Mouse (Mus musculus) hindbrain, embryonic 14.5 days (tissue): ENCODE measurements around the gene Ryr3. TPM values are rescaled to one million over a fixed set of nuclear protein-coding genes. Genes with fewer than 3 reads are reported as not detected.

Experiments
- ATAC-seq: fragments of 200-750 bp; cut with Nextera tagmentation; 2 replicates; pipeline ENCODE4 v1.8.0; 2017; ENCODE audit warnings: moderate number of reproducible peaks, mild to moderate bottlenecking, moderate TSS enrichment, moderate library complexity; ENCODE audit not compliant: low FRiP score
- DNase-seq: peaks from one replicate; pipeline ENCODE4 v3.0.0-alpha.2; 2015; ENCODE audit warnings: low spot score
- H3K27ac ChIP-seq: fragments of 300-500 bp; sonication (generic); 2 replicates; pipeline ENCODE4 v1.5.1; 2014; ENCODE audit warnings: mild to moderate bottlenecking, moderate library complexity
- H3K27me3 ChIP-seq: fragments of 300-500 bp; sonication (generic); 2 replicates; pipeline ENCODE4 v1.6.1; 2014; ENCODE audit warnings: mild to moderate bottlenecking, low read length, mixed read lengths; ENCODE audit not compliant: control insufficient read depth, insufficient read depth
- H3K36me3 ChIP-seq: fragments of 300-500 bp; sonication (generic); replicated peaks from 2 replicates; pipeline ENCODE4 v1.6.1; 2014; ENCODE audit not compliant: control insufficient read depth, insufficient read depth
- H3K4me1 ChIP-seq: fragments of 300-500 bp; sonication (generic); replicated peaks from 2 replicates; pipeline ENCODE4 v1.6.1; 2014; ENCODE audit warnings: antibody characterized with exemption, low read length, mixed read lengths; ENCODE audit not compliant: control insufficient read depth, insufficient read depth
- H3K4me2 ChIP-seq: fragments of 300-500 bp; sonication (generic); replicated peaks from 2 replicates; pipeline ENCODE4 v1.6.1; 2014; ENCODE audit warnings: mild to moderate bottlenecking, moderate library complexity
- H3K4me3 ChIP-seq: fragments of 300-500 bp; sonication (generic); replicated peaks from 2 replicates; pipeline ENCODE4 v1.5.1; 2014; ENCODE audit warnings: mild to moderate bottlenecking, low read length
- H3K9ac ChIP-seq: fragments of 300-500 bp; sonication (generic); 2 replicates; pipeline ENCODE4 v1.6.1; 2014
- H3K9me3 ChIP-seq: fragments of 300-500 bp; sonication (generic); 2 replicates; pipeline ENCODE4 v1.6.1; 2016; ENCODE audit warnings: low read length; ENCODE audit not compliant: control insufficient read depth
- WGBS: fragments of 180-500 bp; shearing (Covaris S2); extraction: QIAGEN DNeasy Blood & Tissue Kit; methylation state at CpG from one replicate; pipeline ENCODE4 v1.1.7; 2014; 5-methylcytosine and 5-hydroxymethylcytosine counted together
- polyA plus RNA-seq: library from polyadenylated mRNA; unstranded; fragments of >200 nt; fragmentation: Nextera tagmentation; extraction: Ambion mirVana; gene quantifications from 2 replicates; pipeline ENCODE4 v1.2.1, GENCODE M21; 2014

The Ryr3 gene
- polyA plus RNA-seq, 1 experiment from 2014 or later: 6.6 TPM

- DNase-seq (no peak), ATAC-seq (no peak)
- H3K4me1 ChIP-seq: no peaks in the 10 kb centered on the region
- 89% methylated on average over 4 of the region's 4 CpGs for WGBS
- no peak overlapping the region for H3K4me3 ChIP-seq
- H3K27ac ChIP-seq: no peak overlapping the region
- H3K9me3 ChIP-seq: no peaks in the 10 kb centered on the region
- no peaks in the 10 kb centered on the region for H3K27me3 ChIP-seq
- no peak overlapping the region for H3K4me2 ChIP-seq
- no peaks in the 10 kb centered on the region for H3K36me3 ChIP-seq
- H3K9ac ChIP-seq: no peak overlapping the region
These were observed 502.2 kb downstream of the Ryr3 start for GRCm38 (mm10) chr2:112714648-112715047.

- Histone ChIP-seq H3K4me3 (no peak overlapping the region), H3K9ac (no peak overlapping the region), H3K4me2 (no peak overlapping the region), H3K4me1 (no peaks in the 10 kb centered on the region), H3K27ac (no peak overlapping the region), H3K36me3 (no peaks in the 10 kb centered on the region), H3K27me3 (no peaks in the 10 kb centered on the region), H3K9me3 (no peaks in the 10 kb centered on the region)
- no peak for ATAC-seq
- 84% methylated on average over 5 of the region's 5 CpGs for WGBS
- DNase-seq: no peak
These were observed 535.1 kb downstream of the Ryr3 start for GRCm38 (mm10) chr2:112681817-112682216.

GRCm38 (mm10) chr2:112677246-112677645 lies 539.6 kb downstream of the Ryr3 start:
- DNase-seq (no peak), ATAC-seq (no peak)
- Histone ChIP-seq H3K9me3 (no peaks in the 10 kb centered on the region), H3K4me1 (no peaks in the 10 kb centered on the region), H3K4me3 (no peak overlapping the region), H3K36me3 (no peaks in the 10 kb centered on the region), H3K4me2 (no peak overlapping the region), H3K27ac (no peak overlapping the region), H3K27me3 (no peaks in the 10 kb centered on the region), H3K9ac (no peak overlapping the region)
- WGBS: 68% methylated on average over 1 of the region's 1 CpGs

- Histone ChIP-seq H3K4me3 (no peak overlapping the region), H3K4me2 (no peak overlapping the region), H3K4me1 (no peaks in the 10 kb centered on the region), H3K27me3 (no peaks in the 10 kb centered on the region), H3K9me3 (no peaks in the 10 kb centered on the region), H3K9ac (no peak overlapping the region), H3K36me3 (no peaks in the 10 kb centered on the region), H3K27ac (no peak overlapping the region)
- DNase-seq (no peak), ATAC-seq (no peak)
- WGBS: 59% methylated on average over 1 of the region's 1 CpGs
These were observed 540.2 kb downstream of the Ryr3 start for GRCm38 (mm10) chr2:112676721-112677120.

GRCm38 (mm10) chr2:112676175-112676574 lies 540.7 kb downstream of the Ryr3 start:
- Histone ChIP-seq H3K27me3 (no peaks in the 10 kb centered on the region), H3K4me3 (no peak overlapping the region)
- no peak for ATAC-seq

GRCm38 (mm10) chr2:112669461-112669860 lies 547.4 kb downstream of the Ryr3 start:
- Histone ChIP-seq H3K9ac (no peak overlapping the region), H3K27ac (no peak overlapping the region), H3K4me3 (no peak overlapping the region), H3K4me2 (no peak overlapping the region), H3K4me1 (no peaks in the 10 kb centered on the region), H3K36me3 (no peaks in the 10 kb centered on the region), H3K27me3 (no peaks in the 10 kb centered on the region), H3K9me3 (no peaks in the 10 kb centered on the region)
- DNase-seq: no peak
- WGBS: 90% methylated on average over 3 of the region's 3 CpGs
- ATAC-seq: no peak

More at GRCm38 (mm10) chr2:112676175-112676574, 540.7 kb downstream of the Ryr3 start:
- no peaks in the 10 kb centered on the region for H3K36me3 ChIP-seq
- H3K4me2 ChIP-seq: no peak overlapping the region
- no peaks in the 10 kb centered on the region for H3K9me3 ChIP-seq
- DNase-seq: no peak
- no peaks in the 10 kb centered on the region for H3K4me1 ChIP-seq
- no peak overlapping the region for H3K27ac ChIP-seq
- H3K9ac ChIP-seq: no peak overlapping the region
- WGBS: 89% methylated on average over 2 of the region's 2 CpGs

GRCm38 (mm10) chr2:112656131-112656530 lies 560.8 kb downstream of the Ryr3 start:
- no peaks in the 10 kb centered on the region for H3K9me3 ChIP-seq
- H3K27ac ChIP-seq: no peak overlapping the region
- H3K27me3 ChIP-seq: no peaks in the 10 kb centered on the region
- DNase-seq: no peak
- no peak overlapping the region for H3K4me3 ChIP-seq
- no peaks in the 10 kb centered on the region for H3K4me1 ChIP-seq
- H3K36me3 ChIP-seq: no peaks in the 10 kb centered on the region
- H3K4me2 ChIP-seq: no peak overlapping the region
- H3K9ac ChIP-seq: no peak overlapping the region
- 67% methylated on average over 5 of the region's 5 CpGs for WGBS
- no peak for ATAC-seq

GRCm38 (mm10) chr2:112653836-112654235 lies 563.1 kb downstream of the Ryr3 start:
- Histone ChIP-seq H3K9me3 (no peaks in the 10 kb centered on the region), H3K4me2 (no peak overlapping the region), H3K27me3 (no peaks in the 10 kb centered on the region), H3K4me3 (no peak overlapping the region), H3K9ac (no peak overlapping the region), H3K36me3 (no peaks in the 10 kb centered on the region), H3K27ac (no peak overlapping the region), H3K4me1 (no peaks in the 10 kb centered on the region)
- no peak for DNase-seq
- ATAC-seq: no peak
- 81% methylated on average over 3 of the region's 3 CpGs for WGBS

GRCm38 (mm10) chr2:112637206-112637605 lies 579.7 kb downstream of the Ryr3 start:
- no peak for DNase-seq
- Histone ChIP-seq H3K4me3 (no peak overlapping the region), H3K27ac (no peak overlapping the region), H3K27me3 (no peaks in the 10 kb centered on the region), H3K4me1 (no peaks in the 10 kb centered on the region), H3K9me3 (no peaks in the 10 kb centered on the region), H3K9ac (no peak overlapping the region), H3K4me2 (no peak overlapping the region), H3K36me3 (no peaks in the 10 kb centered on the region)
- 92% methylated on average over 5 of the region's 5 CpGs for WGBS
- no peak for ATAC-seq

GRCm38 (mm10) chr2:112632536-112632935 lies 584.4 kb downstream of the Ryr3 start:
- Histone ChIP-seq H3K9me3 (no peaks in the 10 kb centered on the region), H3K4me3 (no peak overlapping the region), H3K27ac (no peak overlapping the region), H3K4me2 (no peak overlapping the region), H3K4me1 (no peaks in the 10 kb centered on the region), H3K36me3 (peaks cover 10% of the 10 kb centered on the region; the same call in 1 of the 2 replicates), H3K9ac (no peak overlapping the region), H3K27me3 (no peaks in the 10 kb centered on the region)
- no peak for ATAC-seq
- DNase-seq: no peak
- 90% methylated on average over 9 of the region's 9 CpGs for WGBS
